Mouse (Mus musculus) kidney, postnatal 0 days (tissue): Measurements from ENCODE around the gene Idi1. TPM values are rescaled to one million over a fixed set of nuclear protein-coding genes. Genes with fewer than 3 reads are reported as not detected.

ENCODE experiments used
- ATAC-seq: fragments of 200-750 bp; cut with Nextera tagmentation; replicated peaks from 2 replicates; pipeline ENCODE4 v1.8.0; 2017; ENCODE audit warnings: low read depth, moderate number of reproducible peaks, moderate TSS enrichment, moderate library complexity; ENCODE audit not compliant: low FRiP score
- DNase-seq: peaks from one replicate; pipeline ENCODE4 v3.0.0-alpha.2; 2016; ENCODE audit warnings: low spot score
- H3K27ac ChIP-seq: fragments of 300-500 bp; sonication (generic); 2 replicates; pipeline ENCODE4 v1.5.1; 2014; ENCODE audit warnings: mild to moderate bottlenecking
- H3K27me3 ChIP-seq: fragments of 300-500 bp; sonication (generic); 2 replicates; pipeline ENCODE4 v1.6.1; 2014; ENCODE audit warnings: low read length, mixed read lengths; ENCODE audit not compliant: insufficient read depth
- H3K36me3 ChIP-seq: fragments of 300-500 bp; sonication (generic); 2 replicates; pipeline ENCODE4 v1.6.1; 2014; ENCODE audit warnings: low read length, mixed read lengths; ENCODE audit not compliant: insufficient read depth
- H3K4me1 ChIP-seq: fragments of 300-500 bp; sonication (generic); replicated peaks from 2 replicates; pipeline ENCODE4 v1.6.1; 2014; ENCODE audit warnings: antibody characterized with exemption, low read length, mixed read lengths; ENCODE audit not compliant: insufficient read depth
- H3K4me2 ChIP-seq: fragments of 300-500 bp; sonication (generic); 2 replicates; pipeline ENCODE4 v1.6.1; 2014; ENCODE audit warnings: mild to moderate bottlenecking, low read length, moderate library complexity, mixed read lengths
- H3K4me3 ChIP-seq: fragments of 300-500 bp; sonication (generic); replicated peaks from 2 replicates; pipeline ENCODE4 v1.5.1; 2014; ENCODE audit warnings: low read depth, low read length
- H3K9ac ChIP-seq: fragments of 300-500 bp; sonication (generic); 2 replicates; pipeline ENCODE4 v1.6.1; 2014; ENCODE audit warnings: low read depth, low read length
- H3K9me3 ChIP-seq: fragments of 300-500 bp; sonication (generic); replicated peaks from 2 replicates; pipeline ENCODE4 v1.6.1; 2016; ENCODE audit warnings: low read length, inconsistent platforms, mixed read lengths
- CTCF ChIP-seq: IDR thresholded peaks from 2 replicates; pipeline ENCODE4 v1.5.1; 2016; ENCODE audit warnings: antibody characterized with exemption, low read depth, mild to moderate bottlenecking, moderate library complexity
- WGBS: fragments of 180-500 bp; shearing (Covaris S2); extraction: QIAGEN DNeasy Blood & Tissue Kit; methylation state at CpG from one replicate; pipeline ENCODE4 v1.1.7; 2014; 5-methylcytosine and 5-hydroxymethylcytosine counted together
- polyA plus RNA-seq: library from polyadenylated mRNA; unstranded; fragments of >200 nt; fragmentation: Nextera tagmentation; extraction: Ambion mirVana; gene quantifications from 2 replicates; pipeline ENCODE4 v1.2.1, GENCODE M21; 2015

Gene Idi1
- polyA plus RNA-seq, 1 experiment from 2014 or later: 47.1 TPM

DNA sequence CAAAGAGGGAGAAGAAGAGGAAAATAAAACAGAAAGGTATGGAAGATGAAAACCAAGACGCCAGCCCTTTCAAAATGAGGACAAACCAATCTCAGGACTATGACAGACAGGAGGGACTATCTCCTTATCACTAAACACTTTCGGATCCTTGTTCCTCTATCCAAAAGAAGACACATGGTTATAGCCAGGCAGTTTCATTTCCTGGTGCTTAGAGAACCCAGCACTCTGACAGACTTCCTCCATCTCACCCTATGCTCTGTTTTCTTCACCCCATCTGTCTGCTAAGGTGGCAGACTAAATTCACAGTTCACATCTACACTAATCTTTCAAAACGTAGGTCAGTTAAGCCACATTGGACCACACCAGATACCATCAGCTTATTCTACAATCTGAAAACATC is 43.0 kb upstream of the Idi1 start:
- no peak overlapping the region for H3K4me3 ChIP-seq
- no peak for TF ChIP-seq CTCF

DNA sequence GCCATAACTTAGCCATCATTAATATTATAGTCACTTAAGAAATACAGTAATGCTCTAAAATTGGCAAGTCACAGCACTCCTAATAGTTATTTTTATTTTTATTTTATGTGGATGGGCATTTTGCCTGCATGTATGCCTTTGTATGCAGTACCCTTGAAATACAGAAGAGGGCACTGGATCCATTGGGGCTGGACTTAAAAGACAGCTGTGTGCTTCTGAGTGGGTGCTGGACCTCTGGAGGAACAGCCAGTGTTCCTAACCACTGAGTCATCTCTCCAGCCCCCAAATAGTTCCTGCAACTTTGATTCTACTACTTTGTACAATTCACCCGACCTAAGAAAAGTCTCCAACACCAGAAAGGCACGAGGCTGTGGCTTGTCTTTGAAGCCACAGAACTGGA is 37.6 kb upstream of the Idi1 start:
- Histone ChIP-seq H3K27ac (no peak overlapping the region), H3K9me3 (no peaks in the 10 kb centered on the region), H3K9ac (no peak overlapping the region), H3K4me1 (no peaks in the 10 kb centered on the region), H3K27me3 (no peaks in the 10 kb centered on the region), H3K4me2 (no peak overlapping the region), H3K36me3 (peaks cover 20% of the 10 kb centered on the region), H3K4me3 (no peak overlapping the region)
- no peak for ATAC-seq
- TF ChIP-seq CTCF: peak; percentile 73
- WGBS: 44% methylated on average over 2 of the region's 2 CpGs
- DNase-seq: peak; percentile 53

More for the DNA sequence above, 43.0 kb upstream of the Idi1 start:
- no peak for DNase-seq
- Histone ChIP-seq H3K4me2 (no peak overlapping the region), H3K4me1 (no peaks in the 10 kb centered on the region), H3K27ac (no peak overlapping the region), H3K36me3 (peaks cover 28% of the 10 kb centered on the region), H3K27me3 (no peaks in the 10 kb centered on the region), H3K9me3 (no peaks in the 10 kb centered on the region), H3K9ac (no peak overlapping the region)
- 91% methylated on average over 3 of the region's 3 CpGs for WGBS
- ATAC-seq: no peak

DNA sequence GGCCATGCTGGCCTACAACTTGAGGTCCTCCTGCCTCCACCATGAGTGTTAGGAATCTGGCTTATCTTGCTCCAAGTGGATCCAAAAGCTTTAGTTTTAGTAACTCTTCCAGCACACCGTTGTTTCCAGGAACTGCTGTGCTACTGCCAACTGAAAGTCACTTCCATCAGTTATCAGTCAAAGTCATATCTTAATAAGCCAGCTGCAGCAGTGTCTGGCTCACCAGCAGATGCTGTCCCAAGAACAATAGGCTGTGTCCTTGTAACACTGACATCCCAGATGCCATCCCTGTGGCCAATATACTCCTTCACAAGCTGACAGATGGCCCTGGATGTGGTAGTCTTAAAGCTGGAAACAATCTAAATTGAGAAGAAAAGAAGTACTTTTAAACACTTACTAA is 36.0 kb upstream of the Idi1 start:
- no peak for TF ChIP-seq CTCF
- Histone ChIP-seq H3K4me1 (no peaks in the 10 kb centered on the region), H3K36me3 (peaks cover 28% of the 10 kb centered on the region), H3K4me2 (no peak overlapping the region), H3K27me3 (no peaks in the 10 kb centered on the region), H3K9ac (no peak overlapping the region), H3K27ac (no peak overlapping the region), H3K4me3 (no peak overlapping the region), H3K9me3 (no peaks in the 10 kb centered on the region)
- no peak for ATAC-seq
- 71% methylated on average over 1 of the region's 1 CpGs for WGBS
- no peak for DNase-seq

DNA sequence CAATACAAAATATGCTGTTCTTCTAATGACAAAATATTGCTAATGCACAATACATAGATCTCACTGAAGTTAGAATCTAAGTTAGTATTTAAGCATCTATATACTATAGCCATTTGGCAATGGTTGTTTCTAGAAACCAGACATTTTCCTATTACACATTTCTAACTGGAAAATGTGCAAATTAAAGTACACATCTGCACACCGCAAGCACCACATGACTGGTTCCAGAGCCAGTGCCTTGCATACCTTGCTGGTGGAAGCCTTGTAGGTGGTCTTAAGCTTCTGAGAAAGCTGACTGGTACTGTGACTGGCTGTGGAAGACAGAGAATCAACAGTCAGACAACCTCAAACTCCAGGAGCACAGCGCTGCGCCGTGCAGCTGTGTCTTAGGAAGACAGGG is 31.9 kb upstream of the Idi1 start:
- H3K27me3 ChIP-seq: no peaks in the 10 kb centered on the region
- H3K9me3 ChIP-seq: no peaks in the 10 kb centered on the region
- no peak overlapping the region for H3K4me3 ChIP-seq
- 95% methylated on average over 4 of the region's 4 CpGs for WGBS
- no peak for DNase-seq
- no peak for TF ChIP-seq CTCF
- peaks cover 20% of the 10 kb centered on the region for H3K36me3 ChIP-seq
- no peak overlapping the region for H3K27ac ChIP-seq
- no peak overlapping the region for H3K9ac ChIP-seq
- H3K4me1 ChIP-seq: no peaks in the 10 kb centered on the region
- no peak for ATAC-seq
- no peak overlapping the region for H3K4me2 ChIP-seq

DNA sequence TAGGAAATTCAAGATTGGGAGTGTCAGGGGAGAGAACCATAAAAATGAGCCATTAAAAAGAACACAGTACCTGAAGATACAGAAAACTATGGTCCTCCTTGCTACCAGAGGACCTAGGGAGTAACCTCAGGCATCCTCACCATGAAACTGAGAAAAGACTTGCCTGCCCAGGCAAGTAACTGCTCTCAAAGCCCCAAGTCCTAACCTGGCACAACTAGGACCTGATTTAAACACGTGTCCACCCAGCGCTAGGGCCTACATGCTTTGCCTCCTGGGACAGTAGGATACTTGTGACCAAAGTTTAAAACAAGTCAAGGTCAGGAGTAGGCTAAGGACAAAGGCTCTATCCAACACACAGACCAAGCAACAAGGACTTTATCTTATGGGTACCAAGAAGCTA is 30.5 kb upstream of the Idi1 start:
- DNase-seq (no peak), ATAC-seq (no peak)
- no peak for TF ChIP-seq CTCF
- Histone ChIP-seq H3K27ac (no peak overlapping the region), H3K4me2 (no peak overlapping the region), H3K27me3 (no peaks in the 10 kb centered on the region), H3K36me3 (peaks cover 15% of the 10 kb centered on the region), H3K4me1 (no peaks in the 10 kb centered on the region), H3K4me3 (no peak overlapping the region), H3K9me3 (no peaks in the 10 kb centered on the region), H3K9ac (no peak overlapping the region)
- WGBS: 89% methylated on average over 2 of the region's 2 CpGs

DNA sequence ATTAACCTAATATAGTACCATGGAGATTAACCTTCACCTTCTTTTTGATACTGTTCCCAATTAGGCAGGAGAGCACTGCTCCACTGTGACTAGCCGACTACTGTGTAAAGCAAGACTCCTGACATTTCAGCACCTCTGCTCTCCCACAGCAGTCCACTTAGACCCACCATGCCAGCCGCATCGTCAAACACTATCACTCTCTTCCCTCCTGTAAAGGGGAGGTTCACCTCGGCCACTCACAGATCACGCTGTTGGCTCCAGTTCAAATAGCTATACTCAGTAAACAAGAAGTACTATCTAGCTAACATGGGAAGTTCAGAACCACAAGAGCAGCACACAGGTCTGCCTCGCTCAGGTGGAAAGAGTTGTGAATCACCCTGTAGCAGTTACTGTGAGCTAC is 26.8 kb upstream of the Idi1 start:
- Histone ChIP-seq H3K36me3 (peaks cover 18% of the 10 kb centered on the region), H3K4me3 (no peak overlapping the region), H3K4me2 (no peak overlapping the region), H3K9ac (no peak overlapping the region), H3K27me3 (no peaks in the 10 kb centered on the region), H3K27ac (no peak overlapping the region), H3K4me1 (no peaks in the 10 kb centered on the region), H3K9me3 (no peaks in the 10 kb centered on the region)
- DNase-seq (no peak), ATAC-seq (no peak)
- WGBS: 92% methylated on average over 6 of the region's 6 CpGs
- TF ChIP-seq CTCF: no peak

DNA sequence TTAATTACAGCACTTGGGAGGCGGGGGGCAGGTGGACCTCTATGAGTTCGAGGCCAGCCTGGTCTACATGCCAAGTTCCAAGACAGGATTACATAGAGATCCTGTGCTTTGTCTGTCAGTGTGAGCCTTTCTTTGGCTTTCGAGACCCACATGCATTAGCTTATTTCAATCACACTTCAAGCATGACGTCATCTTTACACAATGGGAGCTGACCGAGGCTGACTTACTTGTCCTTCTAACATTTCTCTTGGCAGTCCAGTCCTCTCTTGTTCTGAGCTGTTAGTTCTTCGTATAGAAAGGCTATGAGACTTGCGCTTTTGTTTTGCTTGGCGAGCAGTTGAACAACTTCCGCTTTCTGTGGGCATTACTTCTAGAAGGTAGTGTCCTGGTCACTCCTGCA is 24.4 kb upstream of the Idi1 start:
- Histone ChIP-seq H3K36me3 (peaks cover 5% of the 10 kb centered on the region; the same call in 1 of the 2 replicates), H3K4me3 (no peak overlapping the region), H3K9me3 (no peaks in the 10 kb centered on the region), H3K27me3 (no peaks in the 10 kb centered on the region), H3K4me2 (no peak overlapping the region), H3K27ac (no peak overlapping the region), H3K4me1 (no peaks in the 10 kb centered on the region), H3K9ac (no peak overlapping the region)
- no peak for TF ChIP-seq CTCF
- no peak for DNase-seq
- 91% methylated on average over 9 of the region's 9 CpGs for WGBS
- no peak for ATAC-seq
